Mouse (Mus musculus) T-helper 1 cell (primary cell): Measurements from ENCODE around the gene Aplp1.

Experiments
- in situ Hi-C: fragments of 300-600 bp; cut with MboI, MseI; formaldehyde crosslinking; loops from one replicate; pipeline ENCODE4 v1.15.1; 2025; ENCODE audit warnings: high pct_unique_total_duplicates

The Aplp1 gene

DNA sequence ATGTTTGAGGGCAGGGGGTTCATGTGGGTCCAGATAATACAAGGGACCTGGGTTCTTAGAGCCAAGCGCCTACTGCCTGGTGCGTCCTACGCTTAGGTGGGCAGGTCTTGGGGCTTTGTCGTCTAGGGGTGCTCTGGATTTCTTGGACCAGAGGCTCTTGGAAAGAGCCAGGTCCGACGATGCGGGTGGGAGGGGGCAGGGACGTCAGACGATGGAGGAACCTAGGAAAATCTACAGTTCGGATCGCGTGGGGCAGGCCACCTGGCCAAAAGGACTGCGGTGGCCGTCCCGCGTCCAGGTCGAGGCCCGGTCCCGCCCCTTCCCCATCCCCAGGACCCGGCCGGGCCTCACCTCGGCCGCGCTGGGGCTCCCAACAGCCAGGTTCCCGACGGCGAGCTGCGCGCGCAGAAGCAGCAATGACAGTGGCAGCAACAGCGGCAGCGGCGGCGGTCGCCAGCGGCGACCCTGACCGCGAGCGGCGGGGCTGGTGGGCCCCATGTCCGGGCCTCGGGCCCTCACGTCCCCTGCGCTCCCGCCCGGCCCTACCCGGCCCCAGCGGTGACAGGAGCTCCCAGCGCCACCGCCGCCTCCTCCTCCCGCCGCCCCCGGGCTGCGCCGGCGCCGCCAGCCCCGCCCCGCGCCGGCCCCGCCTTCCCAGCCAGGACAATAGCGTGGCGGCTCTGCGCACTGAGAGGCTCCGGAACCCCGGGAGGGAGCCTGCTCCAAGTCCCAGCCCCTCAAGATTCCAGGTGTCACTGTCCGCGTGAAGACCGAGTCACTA lies at the start of gene Aplp1:
TSS of gene Aplp1 (minus strand) at position 565 of the 781 bp plus-strand sequence.
- in situ Hi-C loops = no loop called here

DNA sequence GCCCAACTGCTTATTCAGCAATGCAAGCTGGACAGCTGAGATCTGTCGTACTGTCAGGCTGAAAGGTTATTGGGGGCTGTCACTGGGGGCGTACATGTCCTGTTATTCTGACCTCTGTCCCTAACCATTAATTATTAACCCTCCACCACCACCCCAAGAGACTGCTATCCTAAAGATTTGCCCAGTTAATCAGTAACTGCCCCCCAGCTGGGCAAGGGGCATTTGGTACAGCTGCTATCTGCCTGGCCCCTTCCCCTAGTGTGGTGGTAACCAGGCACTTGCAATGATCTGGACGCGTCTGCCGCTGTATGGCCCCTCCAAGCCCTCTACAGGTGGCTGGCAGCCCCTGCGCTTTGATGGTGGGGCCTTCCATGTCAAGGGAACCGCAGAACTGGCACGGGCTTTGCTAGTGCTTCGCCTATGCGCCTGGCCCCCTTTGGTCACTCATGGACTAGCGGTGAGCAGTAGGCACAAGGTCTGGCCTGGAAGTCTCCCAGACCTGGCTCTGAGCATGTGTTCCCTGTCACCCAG lies 48.1 kb upstream of the Aplp1 start, which contains the start of gene Prodh2:
TSS of gene Prodh2 (plus strand) at position 222 of the 531 bp plus-strand sequence.
- in situ Hi-C loops = no loop called here

DNA sequence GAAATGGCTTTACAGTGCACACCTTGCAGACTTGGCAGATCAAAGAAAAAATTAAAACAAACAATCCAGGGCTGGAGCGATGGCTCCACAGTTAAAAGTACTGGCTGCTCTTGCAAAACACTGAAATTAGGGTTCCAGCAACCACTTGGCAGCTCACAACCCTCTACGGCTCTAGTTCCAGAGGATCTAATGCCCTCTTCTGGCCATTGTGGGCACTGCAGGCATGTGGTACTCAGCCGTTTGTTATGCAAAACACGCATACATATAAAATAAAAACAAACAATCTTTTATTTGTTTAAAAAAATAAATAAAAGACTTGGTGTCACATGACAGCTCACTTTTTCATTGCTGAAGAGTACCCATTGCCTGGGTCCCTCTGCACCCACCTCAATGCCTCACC lies 47.4 kb upstream of the Aplp1 start:
- in situ Hi-C loops = no loop called here

DNA sequence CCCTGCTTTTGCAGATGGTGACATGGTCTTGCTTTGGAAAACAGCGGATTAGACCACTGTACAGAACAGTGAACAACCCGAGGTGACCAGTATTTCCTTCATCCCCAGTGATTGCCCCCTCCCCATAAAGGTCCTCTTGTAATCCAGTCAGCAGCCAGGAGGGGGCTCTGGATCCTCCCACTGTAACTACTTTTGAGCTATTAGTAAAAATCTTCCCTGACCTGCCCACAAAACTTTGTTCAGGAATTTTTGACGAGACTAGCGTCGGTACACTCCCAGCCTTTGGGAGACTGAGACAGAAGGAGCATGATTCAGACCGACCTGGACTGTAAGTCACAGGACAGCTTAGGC lies 45.6 kb upstream of the Aplp1 start:
- in situ Hi-C loops = no loop called here

DNA sequence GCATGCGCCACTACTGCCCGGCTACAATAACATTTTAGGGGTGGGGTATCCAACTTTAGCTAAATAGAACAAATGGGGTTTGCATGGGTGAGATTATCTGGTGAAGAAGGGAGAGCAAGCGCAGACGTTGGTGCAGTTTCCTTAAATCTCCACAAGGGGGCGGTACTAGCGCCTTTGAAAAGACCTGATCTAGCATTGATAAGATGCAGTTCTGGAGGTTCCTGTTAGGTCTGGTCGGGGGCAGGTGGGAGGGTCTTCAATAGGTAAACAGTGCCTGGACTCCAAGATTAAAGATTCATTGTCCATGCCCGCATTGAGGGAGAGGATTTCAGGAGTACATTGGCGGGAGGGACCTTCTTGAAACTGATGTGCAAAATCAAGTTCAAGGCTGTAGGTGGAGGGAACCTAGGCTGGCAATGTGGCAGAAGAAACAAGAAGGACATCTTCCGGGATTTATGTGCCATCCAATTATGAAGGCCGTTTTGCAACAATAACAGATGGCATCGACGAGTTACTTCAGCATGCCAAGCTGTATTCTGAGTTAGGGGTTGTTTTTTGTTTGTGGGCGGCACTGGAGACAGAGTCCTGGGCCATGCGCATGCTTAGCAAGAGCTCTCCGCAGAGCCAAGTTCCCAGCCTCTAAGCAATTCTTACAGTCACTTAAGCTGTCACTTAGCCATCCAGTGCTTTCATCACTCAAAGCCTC lies 45.1 kb upstream of the Aplp1 start:
- in situ Hi-C loops = no loop called here

DNA sequence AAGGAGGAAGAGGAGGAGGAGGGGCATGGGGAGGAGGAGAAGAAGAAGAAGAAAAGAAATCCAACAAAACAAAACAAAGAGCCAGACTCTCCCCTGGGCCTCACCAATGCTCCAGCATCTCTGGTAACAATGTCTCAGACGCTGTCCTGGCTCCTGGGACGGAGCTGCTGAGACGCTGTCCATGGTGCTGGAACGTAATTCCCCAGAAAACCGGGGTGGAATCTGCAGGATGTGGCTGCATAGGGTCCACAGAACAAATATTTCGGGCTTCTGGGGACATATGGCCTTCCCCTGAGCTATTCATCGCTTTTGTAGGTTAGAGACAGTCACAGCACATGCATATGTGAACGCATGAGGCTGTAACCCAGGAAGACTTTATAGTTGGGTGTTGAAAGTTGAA lies 38.9 kb upstream of the Aplp1 start:
- in situ Hi-C loops = no loop called here

DNA sequence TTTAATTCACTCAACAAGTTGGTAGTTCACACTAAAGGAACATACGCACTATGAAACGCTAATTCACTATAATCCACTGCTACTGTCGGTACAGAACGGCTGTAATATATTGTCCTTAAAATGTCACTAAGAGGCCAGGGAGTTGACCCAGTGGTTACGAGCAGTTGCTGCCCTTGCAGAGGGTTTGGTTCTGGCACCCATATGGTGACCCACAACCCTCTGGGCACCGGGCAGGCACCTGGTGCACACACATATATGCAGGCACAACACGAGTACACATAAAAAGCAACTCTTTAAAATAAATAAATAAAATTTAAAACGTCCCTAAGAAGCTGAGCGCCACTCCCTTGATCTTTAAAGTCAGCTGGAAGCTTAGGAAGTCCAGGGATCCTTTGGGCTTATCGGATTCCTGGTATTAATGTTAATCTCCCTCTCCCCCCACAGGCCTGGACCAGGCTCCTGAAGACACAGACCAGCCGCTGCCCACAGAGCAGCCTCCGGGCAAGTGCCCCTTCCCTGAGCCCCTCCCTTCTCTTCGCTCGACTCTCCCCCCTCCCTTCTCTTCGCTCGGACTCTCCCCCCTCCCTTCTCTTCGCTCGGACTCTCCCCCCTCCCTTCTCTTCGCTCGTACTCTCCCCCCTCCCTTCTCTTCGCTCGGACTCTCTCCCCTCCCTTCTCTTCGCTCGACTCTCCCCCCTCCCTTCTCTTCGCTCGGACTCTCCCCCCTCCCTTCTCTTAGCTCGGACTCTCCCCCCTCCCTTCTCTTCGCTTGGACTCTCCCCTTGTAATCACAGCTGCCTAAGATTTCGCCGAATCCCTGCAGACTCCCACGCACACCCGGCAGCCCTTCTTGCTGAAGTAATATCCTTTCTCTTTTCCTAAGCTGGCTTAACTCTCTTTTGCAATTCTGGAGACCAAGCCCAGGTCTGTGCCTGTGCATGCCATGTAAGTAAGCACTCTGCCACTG lies 32.4 kb upstream of the Aplp1 start:
- in situ Hi-C loops = loop anchor here (5.0 kb wide), 1 partner anchor 105 kb away; no protein-coding TSS in a partner anchor

DNA sequence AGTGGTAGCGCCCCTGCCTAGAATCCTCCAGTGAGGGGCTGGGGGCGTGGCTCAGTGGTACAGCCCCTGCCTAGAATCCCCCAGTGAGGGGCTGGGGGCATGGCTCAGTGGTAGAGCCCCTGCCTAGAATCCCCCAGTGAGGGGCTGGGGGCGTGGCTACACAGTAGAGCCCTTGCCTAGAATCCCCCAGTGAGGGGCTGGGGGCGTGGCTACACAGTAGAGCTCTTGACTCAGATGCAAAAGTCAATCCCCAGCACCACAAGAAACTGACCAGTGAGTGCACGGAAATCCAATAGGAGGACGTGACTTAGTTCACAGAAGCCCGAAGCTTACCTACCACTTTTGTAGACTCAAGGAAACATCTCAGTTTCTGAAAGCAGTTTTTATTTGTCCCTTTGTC lies 30.8 kb upstream of the Aplp1 start:
- in situ Hi-C loops = loop anchor here (5.0 kb wide), 1 partner anchor 104 kb away; no protein-coding TSS in a partner anchor

DNA sequence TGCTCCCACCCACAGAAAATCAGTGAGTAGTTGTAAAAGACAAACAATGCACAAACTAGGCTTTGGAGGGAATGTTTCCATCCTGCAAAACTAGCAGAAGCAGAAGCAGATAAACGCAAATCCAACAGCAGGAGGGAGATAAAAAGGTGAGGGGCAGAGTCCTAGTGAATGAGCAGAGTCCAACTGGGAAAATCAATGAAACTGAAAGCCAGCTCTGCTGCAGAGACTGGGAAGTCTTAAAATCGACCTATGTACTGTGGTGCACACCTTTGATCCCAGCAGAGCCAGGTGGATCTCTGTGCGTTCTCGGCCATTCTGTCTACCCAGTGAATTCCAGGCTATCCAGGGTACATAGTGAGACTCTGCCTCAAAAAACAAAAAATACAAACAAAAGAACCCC lies 29.7 kb upstream of the Aplp1 start:
- in situ Hi-C loops = loop anchor here (5.0 kb wide), 1 partner anchor 103 kb away; no protein-coding TSS in a partner anchor

DNA sequence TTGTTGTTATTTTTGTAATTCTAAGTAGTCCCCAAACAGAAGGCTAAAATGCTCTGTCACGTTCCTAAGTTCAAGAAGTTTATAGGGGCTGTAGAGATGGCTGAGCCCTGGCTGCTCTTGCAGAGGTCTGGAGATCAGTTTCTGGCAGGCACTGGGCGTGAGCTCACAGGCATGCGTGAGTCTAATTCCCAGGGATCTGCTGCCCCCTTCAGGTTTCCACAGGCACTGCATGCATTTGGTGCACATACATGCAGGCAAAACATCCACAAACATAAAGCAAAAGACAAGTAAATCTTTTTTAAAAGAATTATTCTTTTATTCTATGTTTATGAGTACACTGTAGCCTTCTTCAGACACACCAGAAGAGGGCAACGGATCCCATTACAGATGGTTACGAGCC lies 27.1 kb upstream of the Aplp1 start:
- in situ Hi-C loops = no loop called here

DNA sequence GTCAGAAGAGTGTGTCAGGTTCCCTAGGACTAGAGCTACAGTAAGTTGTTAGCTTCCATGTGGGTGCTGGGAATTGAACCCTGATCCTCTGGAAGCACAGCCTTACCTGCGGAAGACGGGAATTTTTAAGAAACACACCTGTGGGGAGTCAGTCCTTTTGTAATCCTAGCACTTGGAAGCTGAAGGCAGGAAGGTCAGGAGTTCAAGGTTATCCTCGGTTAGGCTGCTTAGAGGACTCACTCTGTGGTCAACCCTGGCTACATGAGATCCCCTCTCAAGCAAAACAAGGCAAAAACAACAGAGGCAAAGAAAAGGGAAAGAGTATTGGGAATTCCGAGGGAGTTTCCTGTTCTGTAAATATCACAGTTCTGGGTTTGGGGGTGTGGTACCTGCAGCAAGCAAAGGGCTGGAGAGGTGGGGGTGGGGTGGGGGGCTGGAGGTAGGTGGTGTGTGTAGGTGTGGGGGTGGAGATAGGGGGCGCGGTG lies 19.5 kb upstream of the Aplp1 start:
- in situ Hi-C loops = no loop called here

DNA sequence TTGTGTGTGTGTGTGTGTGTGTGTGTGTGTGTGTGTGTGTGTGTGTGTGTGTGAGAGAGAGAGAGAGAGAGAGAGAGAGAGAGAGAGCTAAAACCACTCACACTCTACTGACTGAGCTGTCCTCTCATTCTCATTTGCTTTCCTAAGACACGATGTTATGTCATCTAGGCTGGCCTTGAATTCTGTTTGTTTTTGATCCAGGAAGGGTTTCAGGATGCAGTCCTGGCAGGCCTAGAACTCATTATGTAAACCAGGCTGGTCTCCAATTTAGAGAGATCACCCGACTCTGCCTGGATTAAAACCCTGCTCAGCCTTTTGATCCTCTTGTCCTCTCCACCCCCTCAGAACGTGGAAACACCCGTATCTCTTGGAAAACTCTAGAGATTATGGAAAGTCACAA lies 18.7 kb upstream of the Aplp1 start:
- in situ Hi-C loops = no loop called here

DNA sequence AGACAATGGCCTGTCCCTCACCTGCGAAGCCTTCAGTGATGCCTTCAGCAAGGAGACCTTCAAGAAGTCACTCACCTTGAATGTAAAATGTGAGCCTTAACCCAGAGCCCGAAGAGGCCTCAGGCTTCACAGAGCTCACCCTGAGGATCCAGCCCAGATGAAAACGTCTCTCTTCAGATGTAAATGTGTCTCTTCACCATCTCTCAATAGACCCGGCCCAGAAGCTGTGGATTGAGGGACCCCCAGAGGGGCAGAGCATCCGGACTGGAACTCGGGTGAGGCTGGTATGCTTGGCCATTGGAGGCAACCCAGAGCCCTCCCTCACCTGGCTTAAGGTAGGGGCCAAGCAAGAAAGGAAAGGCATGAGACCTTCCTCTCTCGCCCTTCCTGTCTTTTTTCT lies 18.2 kb upstream of the Aplp1 start:
- in situ Hi-C loops = no loop called here

DNA sequence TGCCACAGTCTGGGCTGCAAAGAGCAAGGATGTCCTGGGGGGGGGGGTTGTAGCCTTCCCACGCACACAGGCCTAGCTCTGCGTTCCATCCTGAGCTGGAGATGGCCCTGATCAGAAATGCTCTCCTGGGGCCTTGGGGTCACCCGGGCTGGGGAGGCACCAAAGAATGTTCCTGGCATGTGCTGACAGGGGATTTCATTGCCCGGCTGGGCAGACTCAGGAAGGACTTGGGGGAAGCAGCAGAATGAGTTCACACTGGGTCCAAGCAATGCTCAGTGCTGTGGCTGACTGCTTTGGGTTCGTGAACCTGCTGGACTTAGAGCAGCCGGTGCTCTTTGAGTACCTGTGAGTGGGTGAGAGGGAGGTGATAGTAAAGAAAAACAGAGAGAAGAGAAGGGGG lies 14.1 kb upstream of the Aplp1 start:
- in situ Hi-C loops = no loop called here

DNA sequence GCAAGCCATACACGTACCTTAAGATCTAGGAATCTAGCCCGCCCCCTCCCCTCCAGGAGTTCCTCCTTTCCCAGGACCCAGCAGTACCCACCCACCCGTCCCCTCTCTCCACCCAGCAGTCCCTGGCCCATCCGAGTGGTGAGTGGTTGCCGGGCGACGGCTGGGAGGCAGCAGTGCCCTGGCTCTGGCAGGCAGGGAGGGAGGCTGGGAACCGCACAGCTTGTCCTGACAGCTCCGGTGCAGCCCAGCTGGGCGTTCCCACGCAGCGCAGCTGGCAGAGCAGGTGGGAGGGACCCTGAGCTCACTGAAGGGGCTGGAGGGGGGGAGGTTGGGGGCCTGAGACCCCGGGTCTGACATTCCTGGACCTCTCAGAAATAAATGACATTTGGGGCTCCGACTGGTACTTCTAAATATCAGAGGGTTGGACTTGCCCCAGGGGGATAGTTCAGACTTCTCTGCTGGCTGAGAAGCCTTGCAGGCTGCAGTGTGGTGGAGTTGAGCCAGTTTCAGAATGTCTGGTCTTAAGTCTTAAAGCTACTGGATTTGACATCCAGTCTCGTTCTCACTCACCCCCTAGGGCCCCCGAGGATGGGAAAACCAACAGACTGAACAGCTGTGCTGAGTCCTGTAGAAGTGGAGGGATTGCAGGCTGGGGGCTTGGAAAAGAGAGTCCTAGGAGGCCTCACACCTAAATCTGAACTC lies 12.4 kb upstream of the Aplp1 start, which contains the start of the genes Kirrel2 and Nphs1:
TSS of gene Kirrel2 (minus strand) at position 62 of the 702 bp plus-strand sequence.
TSS of gene Nphs1 (plus strand) at position 687 of the 702 bp plus-strand sequence.
- in situ Hi-C loops = no loop called here

DNA sequence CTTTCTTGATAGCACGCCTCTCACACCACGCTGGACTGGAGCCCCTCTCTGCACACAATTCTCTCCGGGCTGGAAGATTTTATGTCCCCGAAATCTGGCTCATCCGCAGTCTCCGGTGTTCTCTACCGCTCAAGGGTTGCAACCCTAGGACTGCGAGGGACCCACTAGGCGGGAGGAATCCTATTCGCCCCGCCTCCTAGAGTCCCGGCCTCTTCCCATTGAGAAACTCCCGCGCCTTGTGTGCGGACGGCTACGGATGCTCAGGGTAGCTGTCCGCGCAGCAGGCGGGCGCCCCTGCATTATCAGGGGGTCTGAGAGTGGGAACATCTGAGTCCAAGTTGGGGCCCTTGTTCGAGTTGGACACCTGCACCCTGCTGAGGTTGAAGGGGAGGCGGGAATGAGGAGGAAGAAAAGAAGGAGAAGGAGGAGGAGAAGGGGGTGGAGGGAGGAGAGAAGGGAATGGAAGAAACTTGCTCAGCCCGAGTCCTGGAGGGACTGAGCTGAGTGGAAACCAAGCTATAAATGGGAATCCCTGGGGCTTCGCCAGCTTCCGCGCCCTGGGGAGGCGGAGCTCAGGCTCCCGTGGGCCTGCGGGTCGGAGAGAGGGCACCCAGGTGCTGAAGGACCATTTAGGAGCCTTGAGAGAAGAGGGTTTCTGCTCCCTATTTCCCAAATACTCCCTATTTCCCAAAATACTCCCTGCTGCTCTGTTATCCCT lies 11.7 kb upstream of the Aplp1 start:
- in situ Hi-C loops = no loop called here

DNA sequence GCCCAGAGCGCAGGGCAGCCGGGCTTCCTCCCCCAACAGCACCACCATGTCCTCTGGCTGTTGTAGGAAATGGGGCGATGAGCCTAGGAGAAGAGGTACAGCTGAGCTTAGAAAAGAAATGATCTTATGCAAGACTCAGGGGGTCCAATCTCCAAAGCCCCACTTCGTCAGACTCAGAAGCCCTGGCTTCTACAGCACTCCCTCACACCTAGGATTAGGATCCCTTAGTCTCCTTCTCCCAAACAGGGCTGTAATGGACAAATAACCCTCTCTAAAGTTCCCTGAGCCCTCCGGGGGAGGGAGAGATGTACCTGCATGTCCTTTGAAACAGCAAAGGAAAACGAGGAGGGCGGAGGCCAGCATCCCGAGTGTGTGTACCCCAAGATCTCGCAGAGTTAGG lies 11.2 kb upstream of the Aplp1 start:
- in situ Hi-C loops = no loop called here

DNA sequence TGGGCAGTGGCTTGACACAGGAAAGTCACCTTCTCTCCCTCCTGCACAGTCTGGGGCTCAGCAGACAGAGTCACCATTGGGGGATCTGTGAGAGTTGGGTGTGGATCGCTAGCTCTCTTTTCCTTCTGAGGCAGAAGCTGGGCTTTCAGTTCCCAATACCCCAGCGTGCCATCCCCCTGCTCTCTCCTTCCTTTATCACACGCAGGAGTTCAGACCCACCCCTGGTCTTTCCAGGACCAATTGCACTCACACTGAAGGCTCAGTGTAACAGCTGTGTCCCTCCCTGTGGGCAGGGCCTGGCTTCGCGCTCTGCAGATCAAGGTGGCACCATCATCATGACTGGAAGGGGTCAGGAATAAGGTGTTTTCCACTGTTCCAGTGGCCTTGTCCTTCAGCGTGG lies 8.9 kb upstream of the Aplp1 start:
- in situ Hi-C loops = no loop called here

DNA sequence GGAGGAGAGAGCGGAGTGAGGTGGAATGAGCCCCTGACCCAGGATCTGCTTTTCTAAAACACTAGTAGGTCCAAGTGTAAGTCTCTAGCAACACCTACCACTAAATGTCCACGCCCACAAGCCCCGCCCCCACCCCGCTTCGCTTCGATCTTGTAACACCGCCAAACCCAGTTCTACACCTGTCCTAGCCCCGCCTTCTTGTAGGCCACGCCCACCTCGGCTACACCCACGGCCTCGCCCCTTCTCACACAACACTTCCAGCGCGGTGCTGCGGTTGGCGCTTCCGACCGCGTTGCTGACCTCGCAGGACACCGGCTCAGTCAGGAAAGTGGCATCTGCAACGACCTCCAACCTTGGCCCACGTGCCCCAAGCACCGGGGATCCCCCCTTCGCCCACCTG lies 8.4 kb upstream of the Aplp1 start:
- in situ Hi-C loops = no loop called here

DNA sequence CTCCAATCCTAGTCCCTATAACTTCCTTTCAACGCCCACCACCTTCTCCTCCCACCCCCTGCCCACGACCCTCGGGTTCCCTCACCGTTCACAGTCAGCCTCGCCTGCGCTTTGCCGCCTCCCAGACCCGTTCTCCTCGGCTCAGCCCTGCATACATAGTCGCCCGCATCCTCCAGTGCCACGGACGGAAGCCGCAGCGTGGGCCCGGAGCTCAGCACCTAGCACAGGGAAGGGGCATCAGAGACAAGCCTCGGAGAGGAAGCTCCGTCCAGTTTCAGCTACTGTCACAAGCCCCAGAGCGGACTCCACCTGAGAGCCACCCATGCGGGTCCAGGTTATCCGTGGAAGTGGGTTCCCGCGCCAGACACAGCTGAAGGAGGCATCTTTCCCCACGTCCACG lies 8.0 kb upstream of the Aplp1 start:
- in situ Hi-C loops = no loop called here
